Mouse (Mus musculus) ES-Bruce4 (cell line): Measurements from ENCODE around the gene Gm28051.

ENCODE experiments used
- EP300 ChIP-seq: IDR thresholded peaks from 2 replicates; pipeline ENCODE4 v1.6.1; 2011; ENCODE audit warnings: low read depth, low read length; ENCODE audit not compliant: insufficient read depth
- POLR2A ChIP-seq: IDR thresholded peaks from one replicate; pipeline ENCODE4 v1.8.1; 2011; ENCODE audit warnings: low read length; ENCODE audit not compliant: insufficient read depth

GRCm38 (mm10) chr12:102696635-102697354 lies 60.8 kb downstream of the Gm28051 start:
- TF ChIP-seq POLR2A (no peak), EP300 (no peak)
